Mouse (Mus musculus) small intestine, adult 10 weeks (tissue): ENCODE measurements around the gene Adipor1. TPM values are rescaled to one million over a fixed set of nuclear protein-coding genes. Genes with fewer than 3 reads are reported as not detected.

Experiments used
- polyA plus RNA-seq: library from polyadenylated mRNA; stranded (reverse); fragments of 350-450 nt; fragmentation: Illumina TruSeq; extraction: RNeasy Lipid Tissue Mini Kit (QIAGEN cat#74804); gene quantifications from one replicate; pipeline ENCODE4 v1.2.3, GENCODE M21; 2014; ENCODE audit warnings: low replicate concordance

Gene Adipor1
- 51.6 TPM for polyA plus RNA-seq

DNA sequence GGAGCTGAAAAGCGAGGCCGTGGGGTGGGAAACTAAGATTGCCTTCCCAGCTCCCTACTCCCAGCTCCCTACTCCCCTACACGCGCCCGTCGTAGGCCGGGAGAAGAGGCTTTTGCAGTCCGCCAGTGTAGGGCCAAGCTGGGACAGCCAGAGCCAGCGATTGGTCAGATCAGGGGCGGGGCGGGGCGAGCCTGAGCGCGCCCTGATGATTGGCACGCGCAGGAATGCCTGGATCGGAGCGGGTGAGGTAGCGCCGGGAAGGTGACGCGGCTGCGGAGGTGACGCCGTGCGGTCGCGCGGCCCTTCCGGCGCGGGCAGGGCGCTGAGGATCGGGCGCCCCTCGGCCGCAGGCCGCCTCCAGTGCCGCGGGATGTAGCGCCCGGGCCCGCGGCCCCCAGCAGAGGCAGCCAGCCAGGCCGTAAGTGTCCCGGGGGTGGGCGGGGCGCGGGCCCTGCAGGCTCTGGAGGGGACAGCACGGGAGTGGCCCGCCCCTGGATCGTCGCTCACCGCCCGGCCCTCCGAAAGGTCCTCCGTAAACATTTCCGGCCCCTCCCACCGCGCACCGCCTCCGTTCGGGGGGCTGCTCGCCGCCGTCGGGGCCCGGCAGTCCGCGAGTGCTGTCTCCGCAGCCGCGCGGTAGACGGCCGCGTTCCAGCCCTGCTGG lies at the start of gene Adipor1:
Gene Adipor1, plus strand, starts transcription at position 211 of the 664 bp plus-strand sequence.

DNA sequence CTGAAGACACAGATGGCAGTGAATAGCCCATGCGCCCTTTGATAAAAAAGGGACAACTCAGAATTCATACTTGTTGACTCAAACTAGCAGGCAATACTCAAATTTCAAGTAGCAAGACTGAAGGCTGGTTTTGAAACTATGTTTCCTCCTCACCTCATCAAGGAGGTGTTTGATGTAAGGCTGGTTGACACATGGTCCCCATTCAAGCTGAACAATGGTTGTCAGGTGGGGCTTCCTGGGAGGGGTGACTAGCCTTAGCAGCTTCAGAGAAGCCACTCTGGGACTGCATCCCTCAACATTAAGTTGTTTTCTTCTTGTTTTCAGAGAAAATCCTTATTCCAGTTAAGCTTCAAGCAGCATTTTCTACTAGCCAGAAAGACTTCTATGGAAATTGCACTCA lies 29.5 kb upstream of the Adipor1 start, which contains the start of gene 4933406M09Rik:
Gene 4933406M09Rik, plus strand, starts transcription at position 275 of the 400 bp plus-strand sequence.

DNA sequence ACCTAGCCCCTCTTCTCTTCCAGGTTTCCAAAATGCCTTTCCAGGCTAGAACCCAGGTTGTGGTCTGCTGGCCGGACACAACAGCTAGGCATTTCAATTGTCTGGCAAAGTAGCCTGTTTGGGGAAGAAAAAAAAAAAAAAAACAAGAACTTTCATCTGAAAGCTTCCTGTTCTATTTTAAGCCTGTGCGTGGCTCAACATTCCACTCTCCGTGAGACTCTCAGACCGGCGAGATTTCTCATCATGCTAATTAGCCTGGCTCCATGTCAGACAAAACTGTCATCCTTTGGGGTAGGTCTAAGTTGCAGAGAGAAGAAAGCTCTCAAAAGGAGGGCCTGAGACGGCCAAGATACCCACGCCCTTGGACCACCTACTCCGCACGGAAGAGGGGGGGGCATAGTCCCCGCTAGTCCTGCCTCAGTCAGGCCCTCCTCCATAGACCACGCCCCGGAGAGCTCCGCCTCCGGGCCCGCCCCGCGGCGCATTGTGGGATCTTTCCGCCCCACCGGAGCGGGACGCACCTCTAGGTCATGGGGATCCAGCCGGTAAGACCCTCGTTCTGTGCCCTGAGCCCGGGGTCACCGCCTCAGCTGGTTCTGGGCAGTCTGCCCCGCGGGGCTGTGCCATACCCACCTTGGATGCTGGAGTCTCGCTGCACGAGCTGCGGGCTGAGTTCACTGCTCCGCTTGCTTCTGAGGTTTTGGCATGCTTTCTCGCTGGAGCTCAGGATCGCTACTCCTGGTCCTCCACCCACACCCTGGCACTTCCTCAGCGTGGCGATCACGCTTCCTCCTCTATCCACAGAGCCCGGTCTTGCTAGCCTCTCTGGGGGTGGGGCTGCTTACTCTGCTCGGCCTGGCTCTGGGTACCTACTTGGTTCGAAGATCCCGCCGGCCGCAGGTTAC lies 9.4 kb upstream of the Adipor1 start, which contains the start of gene Cyb5r1:
Gene Cyb5r1, plus strand, starts transcription at position 51 of the 905 bp plus-strand sequence.

GRCm38 (mm10) chr1:134454904-134455824 lies 40.0 kb downstream of the Adipor1 start, which contains the start of gene Klhl12:
Gene Klhl12, plus strand, starts transcription at chr1:134455531.

Other genes with a start within 250 kb of the Adipor1 start
- not detected for gene Chil1, start 233.2 kb upstream of the Adipor1 start, polyA plus RNA-seq
- gene Mybph, start 221.9 kb upstream of the Adipor1 start, polyA plus RNA-seq = not detected
- gene Adora1, start 179.9 kb upstream of the Adipor1 start, polyA plus RNA-seq = 0.52 TPM
- not detected for gene Myog, start 125.4 kb upstream of the Adipor1 start, polyA plus RNA-seq
- gene Ppfia4, start 82.5 kb upstream of the Adipor1 start, polyA plus RNA-seq = 0.82 TPM
- 186 TPM for gene Tmem183a, start 53.4 kb upstream of the Adipor1 start, polyA plus RNA-seq
- not detected for gene 4933406M09Rik, start 29.4 kb upstream of the Adipor1 start, polyA plus RNA-seq
- 6.0 TPM for gene Cyb5r1, start 9.8 kb upstream of the Adipor1 start, polyA plus RNA-seq
- 15.7 TPM for gene Klhl12, start 40.2 kb downstream of the Adipor1 start, polyA plus RNA-seq
- gene Rabif, start 79.3 kb downstream of the Adipor1 start, polyA plus RNA-seq = 45.4 TPM
- not detected for gene Mgat4e, start 134.3 kb downstream of the Adipor1 start, polyA plus RNA-seq
- 10.7 TPM for gene Kdm5b, start 144.8 kb downstream of the Adipor1 start, polyA plus RNA-seq
- gene Syt2, start 231.3 kb downstream of the Adipor1 start, polyA plus RNA-seq = 0.07 TPM